Mouse (Mus musculus) embryonic facial prominence, embryonic 13.5 days (tissue): Measurements from ENCODE around the gene Elk4. TPM values are rescaled to one million over a fixed set of nuclear protein-coding genes. Genes with fewer than 3 reads are reported as not detected.

Experiments
- ATAC-seq: fragments of 200-750 bp; cut with Nextera tagmentation; 2 replicates; pipeline ENCODE4 v1.8.0; 2017; ENCODE audit warnings: low read depth; ENCODE audit not compliant: insufficient number of reproducible peaks, insufficient read depth, low FRiP score, low TSS enrichment
- H3K27ac ChIP-seq: fragments of 300-500 bp; sonication (generic); 2 replicates; pipeline ENCODE4 v1.5.1; 2015; ENCODE audit warnings: moderate library complexity, mild to moderate bottlenecking, inconsistent platforms
- H3K27me3 ChIP-seq: fragments of 300-500 bp; sonication (generic); 2 replicates; pipeline ENCODE4 v1.6.1; 2015; ENCODE audit warnings: mild to moderate bottlenecking, inconsistent platforms
- H3K36me3 ChIP-seq: fragments of 300-500 bp; sonication (generic); 2 replicates; pipeline ENCODE4 v1.6.1; 2015; ENCODE audit warnings: mild to moderate bottlenecking, inconsistent platforms
- H3K4me1 ChIP-seq: fragments of 300-500 bp; sonication (generic); 2 replicates; pipeline ENCODE4 v1.6.1; 2015; ENCODE audit warnings: inconsistent platforms
- H3K4me2 ChIP-seq: fragments of 300-500 bp; sonication (generic); 2 replicates; pipeline ENCODE4 v1.6.1; 2015; ENCODE audit warnings: moderate library complexity, mild to moderate bottlenecking, inconsistent platforms
- H3K4me3 ChIP-seq: fragments of 300-500 bp; sonication (generic); 2 replicates; pipeline ENCODE4 v1.5.1; 2015; ENCODE audit warnings: mild to moderate bottlenecking, inconsistent platforms
- H3K9ac ChIP-seq: fragments of 300-500 bp; sonication (generic); 2 replicates; pipeline ENCODE4 v1.6.1; 2015; ENCODE audit warnings: mild to moderate bottlenecking, inconsistent platforms
- H3K9me3 ChIP-seq: fragments of 300-500 bp; sonication (generic); 2 replicates; pipeline ENCODE4 v1.6.1; 2016; ENCODE audit warnings: inconsistent platforms
- WGBS: fragments of 180-500 bp; shearing (Covaris S2); methylation state at CpG from one replicate; pipeline ENCODE4 v1.1.7; 2015; ENCODE audit warnings: mixed read lengths; 5-methylcytosine and 5-hydroxymethylcytosine counted together
- polyA plus RNA-seq: library from polyadenylated mRNA; unstranded; fragments of >200 nt; fragmentation: Nextera tagmentation; extraction: Ambion mirVana; gene quantifications from 2 replicates; pipeline ENCODE4 v1.2.1, GENCODE M21; 2015

Gene Elk4
- polyA plus RNA-seq, 1 experiment from 2014 or later: 22.3 TPM

- 93% methylated on average over 11 of the region's 11 CpGs for WGBS
- peaks cover 78% of the 10 kb centered on the region for H3K36me3 ChIP-seq
- H3K9ac ChIP-seq: no peak overlapping the region
- no peak overlapping the region for H3K4me3 ChIP-seq
- no peaks in the 10 kb centered on the region for H3K9me3 ChIP-seq
- H3K27ac ChIP-seq: no peak overlapping the region
- no peak overlapping the region for H3K4me2 ChIP-seq
- H3K27me3 ChIP-seq: no peaks in the 10 kb centered on the region
- ATAC-seq: no peak
- H3K4me1 ChIP-seq: no peaks in the 10 kb centered on the region
Observed at GRCm38 (mm10) chr1:132026925-132027646, 19.7 kb downstream of the Elk4 start.

GRCm38 (mm10) chr1:132027978-132028377 is 20.6 kb downstream of the Elk4 start:
- H3K36me3 ChIP-seq: peaks cover 77% of the 10 kb centered on the region

GRCm38 (mm10) chr1:132028413-132028812 is 21.0 kb downstream of the Elk4 start:
- Histone ChIP-seq H3K9ac (no peak overlapping the region), H3K4me1 (no peaks in the 10 kb centered on the region), H3K4me3 (no peak overlapping the region), H3K9me3 (no peaks in the 10 kb centered on the region), H3K36me3 (peaks cover 77% of the 10 kb centered on the region), H3K27ac (no peak overlapping the region), H3K27me3 (no peaks in the 10 kb centered on the region), H3K4me2 (no peak overlapping the region)
- 86% methylated on average over 9 of the region's 9 CpGs for WGBS
- no peak for ATAC-seq

More at GRCm38 (mm10) chr1:132027978-132028377, 20.6 kb downstream of the Elk4 start:
- no peak for ATAC-seq
- 76% methylated on average over 5 of the region's 5 CpGs for WGBS
- Histone ChIP-seq H3K4me1 (no peaks in the 10 kb centered on the region), H3K27ac (no peak overlapping the region), H3K27me3 (no peaks in the 10 kb centered on the region), H3K9ac (no peak overlapping the region), H3K4me3 (no peak overlapping the region), H3K9me3 (no peaks in the 10 kb centered on the region), H3K4me2 (no peak overlapping the region)

GRCm38 (mm10) chr1:132030574-132030973 is 23.2 kb downstream of the Elk4 start:
- no peak for ATAC-seq

GRCm38 (mm10) chr1:132032172-132032571 is 24.8 kb downstream of the Elk4 start:
- no peaks in the 10 kb centered on the region for H3K4me1 ChIP-seq
- H3K4me3 ChIP-seq: no peak overlapping the region
- WGBS: 88% methylated on average over 7 of the region's 7 CpGs
- no peak overlapping the region for H3K9ac ChIP-seq
- no peaks in the 10 kb centered on the region for H3K9me3 ChIP-seq
- peaks cover 69% of the 10 kb centered on the region for H3K36me3 ChIP-seq
- no peaks in the 10 kb centered on the region for H3K27me3 ChIP-seq
- ATAC-seq: no peak
- H3K27ac ChIP-seq: no peak overlapping the region
- no peak overlapping the region for H3K4me2 ChIP-seq

More at GRCm38 (mm10) chr1:132030574-132030973, 23.2 kb downstream of the Elk4 start:
- Histone ChIP-seq H3K4me3 (no peak overlapping the region), H3K4me2 (no peak overlapping the region), H3K27ac (no peak overlapping the region), H3K9me3 (no peaks in the 10 kb centered on the region), H3K4me1 (no peaks in the 10 kb centered on the region), H3K9ac (no peak overlapping the region), H3K27me3 (no peaks in the 10 kb centered on the region), H3K36me3 (peaks cover 77% of the 10 kb centered on the region)
- 60% methylated on average over 2 of the region's 2 CpGs for WGBS

GRCm38 (mm10) chr1:132037746-132038145 is 30.3 kb downstream of the Elk4 start:
- peaks cover 29% of the 10 kb centered on the region for H3K36me3 ChIP-seq
- H3K9ac ChIP-seq: no peak overlapping the region
- no peak overlapping the region for H3K4me3 ChIP-seq
- H3K9me3 ChIP-seq: no peaks in the 10 kb centered on the region
- H3K4me2 ChIP-seq: no peak overlapping the region
- no peak overlapping the region for H3K27ac ChIP-seq
- 82% methylated on average over 3 of the region's 3 CpGs for WGBS
- H3K4me1 ChIP-seq: peaks cover 3% of the 10 kb centered on the region; the same call in 1 of the 2 replicates
- H3K27me3 ChIP-seq: no peaks in the 10 kb centered on the region
- no peak for ATAC-seq

GRCm38 (mm10) chr1:132038753-132039152 is 31.3 kb downstream of the Elk4 start:
- H3K27ac ChIP-seq: no peak overlapping the region
- H3K4me2 ChIP-seq: no peak overlapping the region
- no peak for ATAC-seq
- H3K36me3 ChIP-seq: peaks cover 19% of the 10 kb centered on the region
- no peak overlapping the region for H3K4me3 ChIP-seq
- H3K9ac ChIP-seq: no peak overlapping the region
- H3K9me3 ChIP-seq: no peaks in the 10 kb centered on the region
- WGBS: 76% methylated on average over 5 of the region's 5 CpGs
- H3K27me3 ChIP-seq: no peaks in the 10 kb centered on the region
- H3K4me1 ChIP-seq: peaks cover 3% of the 10 kb centered on the region; the same call in 1 of the 2 replicates

GRCm38 (mm10) chr1:132040201-132040621 is 32.8 kb downstream of the Elk4 start:
- Histone ChIP-seq H3K4me3 (no peak overlapping the region), H3K27ac (no peak overlapping the region), H3K9me3 (no peaks in the 10 kb centered on the region), H3K27me3 (no peaks in the 10 kb centered on the region), H3K4me1 (peaks cover 3% of the 10 kb centered on the region; the same call in 1 of the 2 replicates), H3K9ac (no peak overlapping the region), H3K36me3 (peaks cover 5% of the 10 kb centered on the region; the same call in 1 of the 2 replicates), H3K4me2 (no peak overlapping the region)
- 65% methylated on average over 9 of the region's 9 CpGs for WGBS
- ATAC-seq: no peak

GRCm38 (mm10) chr1:132043759-132044158 is 36.4 kb downstream of the Elk4 start:
- no peaks in the 10 kb centered on the region for H3K9me3 ChIP-seq
- H3K9ac ChIP-seq: no peak overlapping the region
- 57% methylated on average over 4 of the region's 4 CpGs for WGBS
- H3K4me3 ChIP-seq: no peak overlapping the region
- no peak overlapping the region for H3K4me2 ChIP-seq
- H3K4me1 ChIP-seq: peaks cover 7% of the 10 kb centered on the region; the same call in 1 of the 2 replicates
- H3K27me3 ChIP-seq: no peaks in the 10 kb centered on the region
- H3K27ac ChIP-seq: no peak overlapping the region
- H3K36me3 ChIP-seq: 0 out of 2 replicates have a peak, but pooled peaks cover under 1% of the 10 kb centered on the region
- no peak for ATAC-seq

- no peaks in the 10 kb centered on the region for H3K27me3 ChIP-seq
- no peak overlapping the region for H3K4me3 ChIP-seq
- no peaks in the 10 kb centered on the region for H3K36me3 ChIP-seq
- H3K4me2 ChIP-seq: no peak overlapping the region
- 0 out of 2 replicates have a peak, but pooled peaks cover 3% of the 10 kb centered on the region for H3K4me1 ChIP-seq
- H3K9ac ChIP-seq: no peak overlapping the region
- no peak overlapping the region for H3K27ac ChIP-seq
- 20% methylated on average over 15 of the region's 15 CpGs for WGBS
- ATAC-seq: no peak
- H3K9me3 ChIP-seq: no peaks in the 10 kb centered on the region
Observed at GRCm38 (mm10) chr1:132046143-132046735, 38.8 kb downstream of the Elk4 start.

GRCm38 (mm10) chr1:132051746-132052145 is 44.3 kb downstream of the Elk4 start:
- no peak for ATAC-seq
- 84% methylated on average over 3 of the region's 3 CpGs for WGBS
- Histone ChIP-seq H3K4me1 (no peaks in the 10 kb centered on the region), H3K9me3 (no peaks in the 10 kb centered on the region), H3K4me2 (no peak overlapping the region), H3K27me3 (no peaks in the 10 kb centered on the region), H3K4me3 (no peak overlapping the region), H3K9ac (no peak overlapping the region), H3K36me3 (no peaks in the 10 kb centered on the region), H3K27ac (no peak overlapping the region)

- Histone ChIP-seq H3K4me2 (no peak overlapping the region), H3K4me1 (no peaks in the 10 kb centered on the region), H3K27me3 (no peaks in the 10 kb centered on the region), H3K27ac (no peak overlapping the region), H3K9me3 (no peaks in the 10 kb centered on the region), H3K36me3 (no peaks in the 10 kb centered on the region), H3K4me3 (no peak overlapping the region), H3K9ac (no peak overlapping the region)
- 82% methylated on average over 3 of the region's 3 CpGs for WGBS
- ATAC-seq: no peak
Observed at GRCm38 (mm10) chr1:132054387-132054786, 47.0 kb downstream of the Elk4 start.
